Mouse (Mus musculus) embryonic facial prominence, embryonic 11.5 days (tissue): ENCODE measurements around the gene Zfp704. TPM values are rescaled to one million over a fixed set of nuclear protein-coding genes. Genes with fewer than 3 reads are reported as not detected.
A peak's percentile ranks its signal among the peaks of the same experiment; 100 is the strongest.

ENCODE experiments used
- ATAC-seq: fragments of 200-750 bp; cut with Nextera tagmentation; replicated peaks from 2 replicates; pipeline ENCODE4 v1.8.0; 2017; ENCODE audit warnings: low read depth; ENCODE audit not compliant: insufficient number of reproducible peaks, low FRiP score, low TSS enrichment
- DNase-seq: peaks from one replicate; pipeline ENCODE4 v3.0.0-alpha.2; 2015; ENCODE audit warnings: low spot score
- H3K27ac ChIP-seq: fragments of 300-500 bp; sonication (generic); replicated peaks from 2 replicates; pipeline ENCODE4 v1.5.1; 2014; ENCODE audit warnings: mild to moderate bottlenecking, low read depth, low read length, control low read depth
- H3K27me3 ChIP-seq: fragments of 300-500 bp; sonication (generic); 2 replicates; pipeline ENCODE4 v1.6.1; 2014; ENCODE audit warnings: mild to moderate bottlenecking, low read length, moderate library complexity, mixed read lengths; ENCODE audit not compliant: control insufficient read depth, insufficient read depth
- H3K36me3 ChIP-seq: fragments of 300-500 bp; sonication (generic); replicated peaks from 2 replicates; pipeline ENCODE4 v1.6.1; 2014; ENCODE audit warnings: low read depth, mild to moderate bottlenecking, low read length, moderate library complexity, mixed read lengths; ENCODE audit not compliant: control insufficient read depth, insufficient read depth
- H3K4me1 ChIP-seq: fragments of 300-500 bp; sonication (generic); 2 replicates; pipeline ENCODE4 v1.6.1; 2014; ENCODE audit warnings: low read length, mixed read lengths; ENCODE audit not compliant: control insufficient read depth, insufficient read depth
- H3K4me2 ChIP-seq: fragments of 300-500 bp; sonication (generic); 2 replicates; pipeline ENCODE4 v1.6.1; 2014; ENCODE audit warnings: low read depth, mild to moderate bottlenecking, control low read depth, low read length, moderate library complexity
- H3K4me3 ChIP-seq: fragments of 300-500 bp; sonication (generic); 2 replicates; pipeline ENCODE4 v1.5.1; 2014; ENCODE audit warnings: low read depth, low read length, control low read depth
- H3K9ac ChIP-seq: fragments of 300-500 bp; sonication (generic); replicated peaks from 2 replicates; pipeline ENCODE4 v1.6.1; 2014; ENCODE audit warnings: mild to moderate bottlenecking, control low read depth, low read length
- H3K9me3 ChIP-seq: fragments of 300-500 bp; sonication (generic); replicated peaks from 2 replicates; pipeline ENCODE4 v1.6.1; 2016; ENCODE audit warnings: mild to moderate bottlenecking, low read length, inconsistent platforms, mixed read lengths; ENCODE audit not compliant: control insufficient read depth
- WGBS: fragments of 180-500 bp; shearing (Covaris S2); extraction: QIAGEN DNeasy Blood & Tissue Kit; methylation state at CpG from one replicate; pipeline ENCODE4 v1.1.7; 2014; 5-methylcytosine and 5-hydroxymethylcytosine counted together
- polyA plus RNA-seq: library from polyadenylated mRNA; unstranded; fragments of >200 nt; fragmentation: Nextera tagmentation; extraction: Ambion mirVana; gene quantifications from 2 replicates; pipeline ENCODE4 v1.2.1, GENCODE M21; 2014

The Zfp704 gene
- polyA plus RNA-seq, 1 experiment from 2014 or later, result 6.9 TPM

DNA sequence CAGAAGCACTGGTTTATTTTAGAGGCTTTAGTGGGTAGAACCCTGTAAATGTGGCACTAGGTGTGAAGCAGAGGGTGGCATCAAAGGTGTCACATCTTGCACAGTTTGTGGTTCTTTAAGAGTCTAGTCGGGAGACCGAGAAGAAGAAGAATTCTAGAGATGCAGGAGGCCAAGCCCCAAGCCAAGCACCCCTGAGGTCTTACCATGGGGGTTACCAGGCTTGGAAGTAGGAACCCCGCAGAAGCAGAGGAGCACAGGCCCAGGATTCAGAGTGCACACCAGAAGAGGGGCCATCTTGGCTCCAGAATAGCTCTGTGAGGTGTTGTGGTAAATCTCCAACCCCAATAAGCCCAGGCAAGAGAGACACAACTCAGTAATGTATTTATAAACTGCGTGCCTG is 201.0 kb downstream of the Zfp704 start:
- Histone ChIP-seq H3K27ac (no peak overlapping the region), H3K4me2 (no peak overlapping the region), H3K4me1 (no peaks in the 10 kb centered on the region), H3K36me3 (no peaks in the 10 kb centered on the region), H3K9ac (no peak overlapping the region), H3K9me3 (no peaks in the 10 kb centered on the region), H3K4me3 (no peak overlapping the region), H3K27me3 (no peaks in the 10 kb centered on the region)
- DNase-seq, result no peak
- WGBS, result 90% methylated on average over 4 of the region's 4 CpGs
- no peak for ATAC-seq

DNA sequence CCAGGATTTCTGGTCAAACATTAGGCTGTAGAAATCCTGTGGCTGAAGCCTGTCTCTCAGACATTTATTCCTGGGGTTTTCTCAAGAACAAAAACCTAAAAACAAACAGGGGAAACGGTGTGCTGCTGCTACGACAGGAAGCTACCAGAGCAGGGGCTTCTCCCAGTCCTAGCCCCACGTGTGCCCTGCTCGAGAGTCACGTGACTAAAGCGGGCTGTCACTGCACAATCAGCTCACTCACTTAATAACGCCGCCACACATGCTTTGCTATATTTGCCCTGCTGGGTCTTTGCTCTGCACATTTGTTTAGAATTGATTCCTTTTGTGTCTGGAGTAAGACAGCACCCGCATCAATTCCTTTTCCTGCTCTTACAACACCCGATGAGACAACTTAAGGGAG is 202.1 kb downstream of the Zfp704 start:
- 79% methylated on average over 10 of the region's 10 CpGs for WGBS
- Histone ChIP-seq H3K9me3 (no peaks in the 10 kb centered on the region), H3K9ac (no peak overlapping the region), H3K27ac (no peak overlapping the region), H3K27me3 (no peaks in the 10 kb centered on the region), H3K36me3 (no peaks in the 10 kb centered on the region), H3K4me1 (no peaks in the 10 kb centered on the region), H3K4me3 (no peak overlapping the region), H3K4me2 (no peak overlapping the region)
- DNase-seq, result no peak
- no peak for ATAC-seq

DNA sequence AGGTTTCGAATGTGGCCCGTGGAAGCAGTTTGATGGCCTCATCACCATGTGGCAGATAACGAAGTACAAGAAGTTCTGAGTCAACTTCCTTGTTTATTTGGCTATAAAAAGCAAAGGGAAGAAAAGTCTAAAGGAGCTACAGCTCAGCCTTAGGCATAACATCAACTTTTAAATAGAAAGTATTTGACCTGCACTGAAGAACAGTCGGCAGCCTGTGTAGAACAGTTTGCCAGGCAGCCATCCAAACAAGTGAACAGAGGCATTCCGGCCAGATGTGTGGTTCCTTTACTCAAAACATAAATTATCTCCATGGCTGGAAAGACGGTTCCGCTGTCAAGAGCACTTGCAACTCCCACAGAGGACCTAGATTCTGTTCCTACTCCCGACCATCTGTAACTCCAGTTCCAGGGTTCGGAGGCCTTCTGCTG is 202.8 kb downstream of the Zfp704 start:
- no peak overlapping the region for H3K4me2 ChIP-seq
- ATAC-seq, result no peak
- WGBS, result 79% methylated on average over 9 of the region's 9 CpGs

DNA sequence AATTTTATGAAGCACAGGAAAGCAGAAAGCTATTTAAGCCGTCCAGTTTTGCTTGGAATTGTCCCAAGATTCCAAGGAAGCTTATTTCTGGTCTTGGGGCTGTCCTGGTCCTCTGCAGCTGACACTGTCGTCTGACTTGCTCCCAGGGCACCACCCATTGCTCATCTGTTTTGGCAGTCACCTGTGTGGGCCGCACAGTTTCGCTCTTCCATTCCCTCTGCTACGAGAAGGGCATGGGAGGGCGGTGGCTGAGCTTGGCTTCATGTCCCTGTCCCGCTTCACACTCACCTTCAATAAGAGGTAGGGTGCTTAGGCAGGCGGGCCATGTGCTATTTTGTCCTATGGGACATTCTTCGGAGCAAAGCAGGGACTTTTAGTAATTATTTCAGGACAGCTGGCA is 204.5 kb downstream of the Zfp704 start:
- Histone ChIP-seq H3K9ac (no peak overlapping the region), H3K27me3 (no peaks in the 10 kb centered on the region), H3K4me3 (no peak overlapping the region), H3K4me1 (no peaks in the 10 kb centered on the region), H3K27ac (no peak overlapping the region), H3K4me2 (no peak overlapping the region), H3K9me3 (no peaks in the 10 kb centered on the region), H3K36me3 (no peaks in the 10 kb centered on the region)
- DNase-seq (no peak), ATAC-seq (no peak)
- 83% methylated on average over 9 of the region's 9 CpGs for WGBS

More for the DNA sequence above, 202.8 kb downstream of the Zfp704 start:
- no peak overlapping the region for H3K27ac ChIP-seq
- H3K27me3 ChIP-seq, result no peaks in the 10 kb centered on the region
- no peak overlapping the region for H3K4me3 ChIP-seq
- DNase-seq, result no peak
- H3K9ac ChIP-seq, result no peak overlapping the region
- H3K4me1 ChIP-seq, result no peaks in the 10 kb centered on the region
- no peaks in the 10 kb centered on the region for H3K9me3 ChIP-seq
- no peaks in the 10 kb centered on the region for H3K36me3 ChIP-seq

DNA sequence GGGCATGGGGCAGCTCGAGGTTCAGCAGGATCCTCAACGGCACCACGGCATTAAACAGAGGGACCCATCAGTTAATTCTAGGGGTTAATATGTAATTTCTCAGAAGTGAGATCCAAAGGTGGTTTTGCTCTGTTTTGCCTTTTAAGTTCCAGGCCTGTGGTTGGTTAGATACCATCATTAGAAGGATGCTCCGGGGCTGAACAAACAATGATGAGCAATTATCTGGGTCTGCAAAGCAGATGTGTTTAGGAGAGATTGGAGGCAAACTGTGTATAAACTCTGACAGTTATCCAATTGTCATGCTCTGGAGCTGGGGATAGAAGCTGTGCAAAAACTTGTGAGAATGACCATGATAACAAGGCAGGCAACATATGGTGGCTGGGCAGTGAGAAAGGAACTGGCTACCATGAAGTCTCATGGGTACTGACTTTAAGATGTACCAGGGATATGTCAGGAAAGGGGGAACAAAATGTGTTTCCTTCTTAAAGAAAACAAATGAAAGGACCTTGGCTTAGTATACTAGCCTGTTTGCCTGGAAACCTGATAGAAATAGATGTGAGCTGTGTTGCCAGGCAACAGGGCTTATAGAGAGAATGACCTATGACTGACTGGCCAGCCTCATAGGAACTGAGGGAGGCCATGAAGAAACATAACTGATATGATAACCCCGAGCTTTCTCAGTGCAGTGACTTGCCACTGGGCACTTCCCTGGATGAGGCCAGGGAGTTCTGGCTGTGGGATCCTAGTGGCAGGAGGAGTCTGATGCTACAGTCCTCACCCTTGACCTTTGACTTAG is 206.4 kb downstream of the Zfp704 start:
- Histone ChIP-seq H3K4me2 (no peak overlapping the region), H3K9ac (no peak overlapping the region), H3K4me3 (no peak overlapping the region), H3K27ac (no peak overlapping the region), H3K27me3 (no peaks in the 10 kb centered on the region), H3K9me3 (no peaks in the 10 kb centered on the region), H3K4me1 (no peaks in the 10 kb centered on the region), H3K36me3 (no peaks in the 10 kb centered on the region)
- WGBS, result 66% methylated on average over 5 of the region's 5 CpGs
- no peak for ATAC-seq
- DNase-seq, result no peak

DNA sequence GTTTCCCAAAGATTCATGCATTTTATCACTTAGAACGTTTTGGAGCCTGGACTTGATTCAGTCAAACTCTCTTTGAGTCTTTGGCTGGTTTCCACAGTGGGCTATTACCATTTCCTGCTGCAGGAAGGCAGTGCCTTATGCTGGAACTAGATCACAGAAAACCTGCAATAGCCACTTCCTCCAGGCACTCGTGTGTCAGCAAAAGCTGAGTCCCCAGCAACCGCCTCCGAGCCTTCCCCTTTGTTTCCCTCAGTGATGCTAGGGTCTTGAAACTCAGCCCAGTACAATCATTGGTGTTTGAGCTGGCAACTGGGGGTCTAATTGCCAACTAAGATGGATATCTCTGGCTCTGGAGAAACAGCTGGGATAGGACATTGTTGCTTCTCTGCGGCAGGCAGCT is 207.0 kb downstream of the Zfp704 start:
- ATAC-seq, result no peak
- no peak overlapping the region for H3K4me2 ChIP-seq
- no peaks in the 10 kb centered on the region for H3K9me3 ChIP-seq
- no peaks in the 10 kb centered on the region for H3K4me1 ChIP-seq
- 41% methylated on average over 5 of the region's 5 CpGs for WGBS
- peak; percentile 26 for DNase-seq
- no peaks in the 10 kb centered on the region for H3K36me3 ChIP-seq
- H3K9ac ChIP-seq, result no peak overlapping the region
- no peak overlapping the region for H3K4me3 ChIP-seq
- H3K27ac ChIP-seq, result no peak overlapping the region
- no peaks in the 10 kb centered on the region for H3K27me3 ChIP-seq

DNA sequence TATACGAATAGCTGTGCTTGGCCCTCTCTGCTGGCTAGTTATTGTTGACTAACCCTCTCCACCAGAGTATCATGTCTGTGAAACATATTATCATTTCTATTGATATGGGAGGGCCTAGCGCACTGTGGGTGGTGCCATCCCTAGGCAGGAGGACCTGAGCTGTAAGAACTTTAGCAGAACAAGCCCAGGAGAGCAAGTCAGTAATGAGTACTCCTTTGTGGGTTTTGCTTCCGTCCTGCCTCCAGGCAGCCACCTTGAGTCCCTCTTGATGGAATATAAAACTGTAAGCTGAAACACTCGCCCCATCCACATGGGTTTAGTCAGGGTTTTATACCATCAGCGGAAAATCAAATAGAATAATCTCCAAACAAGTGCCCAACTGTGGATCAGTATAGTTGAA is 207.5 kb downstream of the Zfp704 start:
- H3K36me3 ChIP-seq, result no peaks in the 10 kb centered on the region
- no peak overlapping the region for H3K4me3 ChIP-seq
- DNase-seq (no peak), ATAC-seq (no peak)
- H3K9me3 ChIP-seq, result no peaks in the 10 kb centered on the region
- WGBS, result 81% methylated on average over 5 of the region's 5 CpGs
- no peak overlapping the region for H3K9ac ChIP-seq
- no peak overlapping the region for H3K4me2 ChIP-seq
- H3K27me3 ChIP-seq, result no peaks in the 10 kb centered on the region
- no peaks in the 10 kb centered on the region for H3K4me1 ChIP-seq
- H3K27ac ChIP-seq, result no peak overlapping the region

DNA sequence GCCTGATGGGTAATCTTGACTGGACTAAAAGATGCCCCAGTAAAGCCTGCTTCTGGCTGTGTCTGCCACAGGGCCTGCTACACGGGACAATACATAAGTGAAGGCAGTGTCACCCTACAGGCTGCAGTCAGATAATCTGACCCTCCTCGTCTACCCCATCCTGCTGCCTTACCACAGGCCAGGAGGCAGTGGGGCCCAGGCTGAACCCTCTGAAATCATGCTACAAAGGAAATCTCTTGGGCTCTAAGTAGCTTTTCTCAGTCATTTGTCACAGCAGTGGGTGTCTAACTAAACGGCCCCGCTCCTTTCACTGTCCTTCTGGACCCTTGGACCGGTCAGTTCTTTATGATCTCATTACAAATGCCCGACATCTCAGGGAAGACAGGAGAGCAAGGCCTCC is 208.2 kb downstream of the Zfp704 start:
- WGBS, result 67% methylated on average over 6 of the region's 6 CpGs
- Histone ChIP-seq H3K4me1 (no peaks in the 10 kb centered on the region), H3K9me3 (no peaks in the 10 kb centered on the region), H3K27me3 (no peaks in the 10 kb centered on the region), H3K4me3 (no peak overlapping the region), H3K36me3 (no peaks in the 10 kb centered on the region), H3K9ac (no peak overlapping the region), H3K4me2 (no peak overlapping the region), H3K27ac (no peak overlapping the region)
- ATAC-seq, result no peak
- DNase-seq, result no peak
